In the genomic region with DNA sequence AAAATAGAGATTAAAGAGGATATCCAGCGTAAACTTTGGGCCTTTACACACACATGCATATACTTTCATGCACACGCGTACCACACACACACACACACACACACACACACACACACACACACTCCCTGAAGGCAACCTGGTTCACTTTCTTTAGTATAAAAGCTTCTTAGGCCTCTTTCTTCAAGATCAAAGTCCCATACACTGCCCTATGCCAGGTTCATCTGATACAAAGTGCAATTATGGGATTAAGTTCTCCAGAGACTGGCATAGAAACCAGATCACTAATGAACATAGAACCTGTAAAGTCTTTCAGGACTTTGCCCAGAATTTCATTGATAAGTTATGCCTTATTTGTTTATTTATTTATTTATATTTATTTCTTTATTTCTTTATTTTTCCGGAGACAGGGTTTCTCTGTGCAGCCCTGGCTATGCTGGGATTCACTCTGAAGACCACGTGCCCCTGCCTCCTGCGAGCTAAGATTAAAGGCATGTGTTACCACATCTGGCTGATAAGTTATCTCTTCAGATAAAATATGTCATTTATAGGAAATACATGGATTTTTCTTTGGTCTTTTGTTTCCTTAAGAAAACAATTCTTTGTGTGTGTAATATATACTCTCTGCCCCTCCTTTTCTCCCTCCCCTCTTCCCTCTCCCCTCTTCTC, we compare ENCODE assay signal across 19 mouse cellular contexts.
"Had no signal": no experiment of that assay in that cellular context is flagged by ENCODE, and none has a peak within 500 bp of the region (broad histone marks: within the 10 kb centered on the region; RNA-seq: fewer than 3 reads in every experiment).

No protein-coding gene starts in this region.

- H3K27me3 ChIP-seq: midbrain, embryonic 12.5 days; neural tube, embryonic 13.5 days; neural tube, embryonic 15.5 days had no signal

- H3K27ac ChIP-seq: macrophage; midbrain, embryonic 10.5 days; midbrain, embryonic 12.5 days; neural tube, embryonic 13.5 days; neural tube, embryonic 15.5 days had no signal

- H3K9ac ChIP-seq: lung, embryonic 14.5 days; midbrain, embryonic 12.5 days; neural tube, embryonic 13.5 days; neural tube, embryonic 15.5 days had no signal

- H3K4me3 ChIP-seq: midbrain, embryonic 10.5 days; midbrain, embryonic 12.5 days; myocyte; neural tube, embryonic 13.5 days; neural tube, embryonic 15.5 days had no signal

- H3K9me3 ChIP-seq: megakaryocyte, embryonic 14.5 days; midbrain, embryonic 10.5 days; midbrain, embryonic 12.5 days; neural tube, embryonic 13.5 days; neural tube, embryonic 15.5 days had no signal

- H3K4me2 ChIP-seq: lung, embryonic 14.5 days; midbrain, embryonic 12.5 days; neural tube, embryonic 13.5 days; neural tube, embryonic 15.5 days had no signal

- ATAC-seq: midbrain, embryonic 16.5 days had no signal

- DNase-seq: lung, adult 18-20 months; lung, embryonic 14.5 days; lung, postnatal 14 days; lung, postnatal 36 days; midbrain, embryonic 14.5 days; retina, postnatal 1 day; right cerebral cortex, adult 18-20 months; spleen, adult 18-20 months; thymus, adult 18-20 months; thymus, postnatal 14 days; thymus, postnatal 36 days had no signal

- H3K36me3 ChIP-seq: midbrain, embryonic 10.5 days; midbrain, embryonic 12.5 days; neural tube, embryonic 13.5 days; neural tube, embryonic 15.5 days had no signal

- H3K4me1 ChIP-seq: midbrain, embryonic 10.5 days; midbrain, embryonic 12.5 days; neural tube, embryonic 15.5 days had no signal
